Mouse (Mus musculus): ENCODE measurements around the gene Nanos1.

DNA sequence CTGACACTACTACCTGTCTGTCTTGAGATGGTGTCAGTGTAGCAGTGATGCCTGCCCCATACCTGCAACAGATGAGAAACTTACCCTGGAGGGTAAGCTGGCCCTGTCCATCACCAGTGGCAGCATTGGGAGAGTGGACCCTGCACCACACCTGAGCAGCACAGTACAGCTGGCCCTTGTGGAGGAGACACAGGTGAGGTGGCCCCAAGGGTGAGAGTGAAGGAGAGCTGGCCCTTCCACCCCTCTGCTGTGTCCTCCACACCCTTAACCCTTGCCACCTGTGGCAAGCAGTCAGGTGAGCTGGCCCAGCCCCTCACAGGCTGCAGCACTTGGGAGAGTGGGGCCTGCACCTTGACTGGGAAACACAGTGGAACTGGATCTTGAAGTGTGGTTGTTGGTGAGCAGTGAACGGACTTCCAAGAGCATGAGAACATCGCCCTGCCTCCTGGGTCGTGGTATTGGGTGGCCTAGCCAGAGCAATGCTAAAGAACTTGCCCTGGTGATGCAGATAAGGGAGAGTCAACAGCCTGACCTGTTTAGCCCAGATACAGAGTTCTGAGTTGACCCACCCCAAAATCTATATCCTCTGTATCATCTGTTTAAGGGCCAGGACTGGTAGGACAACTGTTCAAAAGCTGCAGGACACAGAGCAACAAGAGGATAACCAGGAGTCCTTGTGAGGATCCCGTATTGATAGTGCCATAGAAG is 46.4 kb upstream of the Nanos1 start:
- TF ChIP-seq POLR2A (IDR thresholded peaks at IDR 0.05; ENCODE audit: low read depth, low read length) (no peak), JUN (IDR thresholded peaks at IDR 0.05; ENCODE audit: insufficient read depth, low read depth, low read length) (no peak), CTCF (conservative IDR thresholded peaks at IDR 0.05 in 1 of 2, IDR thresholded peaks at IDR 0.05 in 1 of 2; ENCODE audit: low read depth in 2 of 2, low read length in 2 of 2) (no peak), TCF12 (IDR thresholded peaks at IDR 0.05; ENCODE audit: low read depth, low read length) (no peak), CHD1 (IDR thresholded peaks at IDR 0.05; ENCODE audit: low read depth, low read length) (no peak), ZNF384 (IDR thresholded peaks at IDR 0.05; ENCODE audit: low read depth, low read length) (no peak), POLR2AphosphoS2 (IDR thresholded peaks at IDR 0.05; ENCODE audit: low read depth, low read length) (no peak), ZMIZ1 (IDR thresholded peaks at IDR 0.05; ENCODE audit: low read depth, low read length) (no peak), MAX (IDR thresholded peaks at IDR 0.05; ENCODE audit: low read length) (no peak), ETS1 (conservative IDR thresholded peaks at IDR 0.05; ENCODE audit: low read depth, low read length) (no peak), MAFK (IDR thresholded peaks at IDR 0.05; ENCODE audit: insufficient replicate concordance, low read length) (no peak)

Data from CH12.LX (cell line).